Mouse (Mus musculus) kidney, postnatal 14 days (tissue): ENCODE measurements around the gene Ifng.

Source experiments
- DNase-seq: peaks from one replicate; pipeline ENCODE4 v3.0.0; 2022; ENCODE audit warnings: mixed read lengths

Ifng gene

GRCm38 (mm10) chr10:118480793-118481192, 39.9 kb downstream of the Ifng start:
- DNase-seq = no peak

GRCm38 (mm10) chr10:118494109-118494508, 53.3 kb downstream of the Ifng start:
- no peak for DNase-seq

- no peak for DNase-seq
These were observed 54.5 kb downstream of the Ifng start for GRCm38 (mm10) chr10:118495362-118495761.
